Mouse (Mus musculus) retina, adult 2 months (tissue): ENCODE measurements around the gene Gm2026.
"Not testable (repeated sequence)": the region's sequence is repeated elsewhere in the genome, so short reads cannot be mapped to it uniquely, and the experiment has no call there.

Experiments used
- DNase-seq: peaks from one replicate; pipeline ENCODE4 v3.0.0-alpha.2; 2012; ENCODE audit warnings: low read depth, low spot score

Gene Gm2026

GRCm38 (mm10) chr2:175965031-175965430 is at the start of gene Gm2026:
Gm2026 (plus strand) TSS chr2:175965331.
- not testable (repeated sequence) for DNase-seq

- DNase-seq, result not testable (repeated sequence)
These were observed 34.1 kb upstream of the Gm2026 start, which contains the start of gene Zfp966 for GRCm38 (mm10) chr2:175931000-175931399. Zfp966 (minus strand) TSS chr2:175931100.
